Mouse (Mus musculus): ENCODE measurements around the gene Lmf1. TPM values are rescaled to one million over a fixed set of nuclear protein-coding genes. Genes with fewer than 3 reads are reported as not detected.

Gene Lmf1
- total RNA-seq, 4 experiments from 2014 or later, result 10.4 to 14.1 (median 10.8) TPM

GRCm38 (mm10) chr17:25568206-25568605 is 10.7 kb upstream of the Lmf1 start:
- DNase-seq (ENCODE audit: low spot score in 2 of 2), result no peak

- DNase-seq (ENCODE audit: low spot score in 2 of 2), result no peak
Observed at GRCm38 (mm10) chr17:25568880-25569279, 10.0 kb upstream of the Lmf1 start.

GRCm38 (mm10) chr17:25569833-25570647 is 8.8 kb upstream of the Lmf1 start:
- no peak for DNase-seq (ENCODE audit: low spot score in 2 of 2)

GRCm38 (mm10) chr17:25570648-25571452 is 8.0 kb upstream of the Lmf1 start, which contains the start of gene Sox8:
Gene Sox8 (minus strand): TSS chr17:25570686.
- DNase-seq (ENCODE audit: low spot score in 2 of 2), result peak; percentile 82 to 86

GRCm38 (mm10) chr17:25571453-25571820 is 7.4 kb upstream of the Lmf1 start:
- no peak for DNase-seq (ENCODE audit: low spot score in 2 of 2)

- no peak for DNase-seq (ENCODE audit: low spot score in 2 of 2)
Observed at GRCm38 (mm10) chr17:25575208-25575971, 3.5 kb upstream of the Lmf1 start.

- DNase-seq (ENCODE audit: low spot score in 2 of 2), result no peak
Observed at GRCm38 (mm10) chr17:25576034-25576433, 2.9 kb upstream of the Lmf1 start.

GRCm38 (mm10) chr17:25577263-25577662 is 1.6 kb upstream of the Lmf1 start:
- DNase-seq (ENCODE audit: low spot score in 2 of 2), result no peak

- no peak for DNase-seq (ENCODE audit: low spot score in 2 of 2)
Observed at GRCm38 (mm10) chr17:25577702-25578101, 1.2 kb upstream of the Lmf1 start.

GRCm38 (mm10) chr17:25579332-25580047 is 605 bp downstream of the Lmf1 start:
- DNase-seq (ENCODE audit: low spot score in 2 of 2), result no peak

- DNase-seq (ENCODE audit: low spot score in 2 of 2), result no peak
Observed at GRCm38 (mm10) chr17:25582076-25582475, 3.2 kb downstream of the Lmf1 start.

- no peak for DNase-seq (ENCODE audit: low spot score in 2 of 2)
Observed at GRCm38 (mm10) chr17:25583099-25583498, 4.2 kb downstream of the Lmf1 start.

- DNase-seq (ENCODE audit: low spot score in 2 of 2), result no peak
Observed at GRCm38 (mm10) chr17:25583858-25584257, 5.0 kb downstream of the Lmf1 start.

GRCm38 (mm10) chr17:25584646-25585045 is 5.8 kb downstream of the Lmf1 start:
- no peak for DNase-seq (ENCODE audit: low spot score in 2 of 2)

GRCm38 (mm10) chr17:25590068-25590467 is 11.2 kb downstream of the Lmf1 start:
- no peak for DNase-seq (ENCODE audit: low spot score in 2 of 2)

GRCm38 (mm10) chr17:25590985-25591384 is 12.1 kb downstream of the Lmf1 start:
- no peak for DNase-seq (ENCODE audit: low spot score in 2 of 2)

GRCm38 (mm10) chr17:25592336-25592735 is 13.5 kb downstream of the Lmf1 start:
- DNase-seq (ENCODE audit: low spot score in 2 of 2), result peak; percentile 66 to 69

- DNase-seq (ENCODE audit: low spot score in 2 of 2), result no peak
Observed at GRCm38 (mm10) chr17:25593411-25594261, 14.8 kb downstream of the Lmf1 start.

- DNase-seq (ENCODE audit: low spot score in 2 of 2), result no peak
Observed at GRCm38 (mm10) chr17:25595495-25595894, 16.6 kb downstream of the Lmf1 start.

GRCm38 (mm10) chr17:25597537-25597936 is 18.7 kb downstream of the Lmf1 start:
- DNase-seq (ENCODE audit: low spot score in 2 of 2), result no peak
